Mouse (Mus musculus): ENCODE data around the gene Arhgap27. TPM values are rescaled to one million over a fixed set of nuclear protein-coding genes. Genes with fewer than 3 reads are reported as not detected.
"Not testable (repeated sequence)": the region's sequence is repeated elsewhere in the genome, so short reads cannot be mapped to it uniquely, and the experiment has no call there.

Arhgap27 gene
- total RNA-seq, 2 experiments from 2014 or later, result 11.9 to 15.1 TPM

DNA sequence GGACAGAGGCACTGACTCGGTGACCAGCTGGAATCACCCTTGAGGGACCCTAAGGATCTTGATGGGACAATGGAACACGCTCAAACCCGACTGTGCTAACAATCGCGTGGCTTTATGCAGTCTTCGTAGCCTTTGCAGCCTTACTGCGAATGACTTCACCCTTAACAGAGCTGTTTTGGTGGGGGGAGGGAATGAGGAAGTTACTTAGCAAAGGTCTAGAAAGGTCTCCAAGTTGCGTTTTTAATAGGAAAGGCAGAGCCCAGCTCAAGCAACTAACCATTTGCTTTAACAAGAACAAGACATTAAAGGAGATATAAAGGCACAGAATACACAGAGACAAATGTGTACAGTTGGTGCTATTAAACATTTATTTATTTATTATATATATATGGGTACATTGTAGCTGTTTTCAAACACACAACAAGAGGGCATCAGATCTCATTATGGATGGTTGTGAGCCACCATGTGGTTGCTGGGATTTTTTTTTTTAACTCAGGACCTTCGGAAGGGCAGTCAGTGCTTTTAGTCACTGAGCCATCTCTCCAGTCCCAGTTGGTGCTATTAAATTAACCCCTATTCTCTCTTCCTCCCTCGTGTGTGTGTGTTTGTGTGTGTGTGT, 53.4 kb downstream of the Arhgap27 start:
- DNase-seq (ENCODE audit: low spot score in 2 of 2), result no peak

DNA sequence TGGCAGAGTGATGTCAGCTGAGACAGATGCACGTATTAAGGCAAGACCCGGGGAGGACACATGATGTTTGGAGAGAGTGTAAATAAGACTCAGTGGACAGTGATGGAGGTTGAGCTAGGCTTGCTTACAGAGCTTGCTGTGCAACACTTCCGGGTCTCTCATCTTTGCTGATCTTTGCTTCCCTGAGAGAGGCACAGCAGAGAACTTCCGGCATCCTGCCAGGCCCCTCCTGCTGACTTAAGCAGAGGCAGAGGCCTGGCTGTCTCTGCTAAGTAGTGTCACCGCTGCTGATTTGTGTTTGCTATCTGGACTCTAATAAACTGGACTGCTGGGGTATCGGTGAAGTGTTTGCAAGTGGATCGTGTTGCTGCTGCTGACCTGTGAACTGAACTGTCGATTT, 55.6 kb downstream of the Arhgap27 start:
- no peak for DNase-seq (ENCODE audit: low spot score in 2 of 2)

DNA sequence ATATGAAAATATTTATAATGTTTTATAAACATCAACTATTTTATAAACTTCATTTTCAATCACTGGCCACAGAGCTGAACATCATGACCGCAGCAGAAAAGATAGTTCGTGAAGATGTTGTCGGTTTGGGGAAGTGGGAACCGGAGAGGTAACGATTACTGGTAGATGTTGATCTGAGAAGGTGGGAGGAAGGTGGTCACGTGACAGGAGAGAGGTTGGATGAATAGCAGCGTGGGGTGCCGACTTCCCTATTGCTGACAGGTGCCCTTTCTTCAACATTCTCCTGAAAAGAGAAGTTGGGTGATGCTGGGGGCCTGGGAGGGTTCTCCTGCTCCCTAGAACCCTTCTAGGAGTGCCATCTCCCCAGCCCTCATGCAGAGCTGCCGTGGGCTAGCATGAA, 59.0 kb downstream of the Arhgap27 start:
- no peak for DNase-seq (ENCODE audit: low spot score in 2 of 2)

DNA sequence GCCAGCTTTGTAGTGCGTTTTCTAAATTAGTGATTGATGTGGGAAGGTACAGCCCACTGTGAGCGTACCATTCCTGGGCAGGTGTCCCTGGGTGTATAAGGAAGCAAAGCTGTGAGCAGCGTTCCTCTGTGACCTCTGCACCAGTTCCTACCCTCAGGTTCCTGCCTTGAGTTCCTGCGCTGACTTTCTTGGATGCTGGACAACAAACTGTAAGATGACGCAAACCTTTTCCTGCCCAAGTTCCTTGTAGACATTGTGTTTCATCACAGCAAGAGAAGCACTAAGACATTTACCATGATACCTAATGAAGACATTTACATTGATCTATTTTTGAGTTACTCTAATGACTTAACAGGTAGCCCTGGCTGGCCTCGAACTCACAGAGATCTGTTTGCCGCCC, 68.7 kb downstream of the Arhgap27 start:
- no peak for DNase-seq (ENCODE audit: low spot score in 2 of 2)

DNA sequence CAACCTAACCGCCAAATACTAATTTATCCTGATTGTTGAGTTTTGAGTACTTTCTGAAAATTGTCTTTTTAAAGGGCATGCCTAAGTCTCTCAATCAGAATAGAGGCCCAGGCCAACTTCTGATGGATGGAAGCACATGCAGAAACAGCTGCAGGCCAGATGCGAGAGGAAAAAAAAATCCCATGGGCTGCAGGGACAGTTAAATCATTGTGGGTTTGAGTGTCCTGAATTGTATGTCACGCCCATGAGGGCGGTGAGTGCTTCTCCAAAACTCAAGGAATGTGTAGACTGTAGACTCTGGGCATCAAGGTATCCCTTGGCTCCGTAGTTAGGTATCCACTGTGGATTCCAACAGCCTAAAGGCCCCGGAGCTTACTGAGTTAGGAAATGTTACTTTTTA, 69.4 kb downstream of the Arhgap27 start:
- DNase-seq (ENCODE audit: low spot score in 2 of 2), result no peak

DNA sequence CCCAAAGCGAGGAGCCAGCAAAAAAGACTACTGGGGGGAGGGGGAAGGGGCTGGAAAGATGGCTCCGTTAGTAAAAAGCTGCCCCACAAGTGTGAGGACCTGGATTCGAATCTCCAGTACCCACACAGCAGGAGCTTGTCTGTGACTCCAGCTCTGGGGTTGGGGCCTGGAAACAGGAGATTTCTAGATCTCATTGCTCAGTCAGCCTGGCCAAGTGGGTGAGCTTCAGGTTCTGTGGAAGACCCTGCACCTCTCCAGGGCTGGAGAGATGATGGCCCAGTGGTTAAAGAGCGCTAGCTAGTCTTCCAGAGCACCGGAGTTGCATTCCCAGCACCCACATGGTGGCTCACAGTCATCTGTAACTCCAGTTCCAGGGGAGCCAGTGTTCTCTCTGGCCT, 70.6 kb downstream of the Arhgap27 start:
- DNase-seq (ENCODE audit: low spot score in 2 of 2), result no peak

DNA sequence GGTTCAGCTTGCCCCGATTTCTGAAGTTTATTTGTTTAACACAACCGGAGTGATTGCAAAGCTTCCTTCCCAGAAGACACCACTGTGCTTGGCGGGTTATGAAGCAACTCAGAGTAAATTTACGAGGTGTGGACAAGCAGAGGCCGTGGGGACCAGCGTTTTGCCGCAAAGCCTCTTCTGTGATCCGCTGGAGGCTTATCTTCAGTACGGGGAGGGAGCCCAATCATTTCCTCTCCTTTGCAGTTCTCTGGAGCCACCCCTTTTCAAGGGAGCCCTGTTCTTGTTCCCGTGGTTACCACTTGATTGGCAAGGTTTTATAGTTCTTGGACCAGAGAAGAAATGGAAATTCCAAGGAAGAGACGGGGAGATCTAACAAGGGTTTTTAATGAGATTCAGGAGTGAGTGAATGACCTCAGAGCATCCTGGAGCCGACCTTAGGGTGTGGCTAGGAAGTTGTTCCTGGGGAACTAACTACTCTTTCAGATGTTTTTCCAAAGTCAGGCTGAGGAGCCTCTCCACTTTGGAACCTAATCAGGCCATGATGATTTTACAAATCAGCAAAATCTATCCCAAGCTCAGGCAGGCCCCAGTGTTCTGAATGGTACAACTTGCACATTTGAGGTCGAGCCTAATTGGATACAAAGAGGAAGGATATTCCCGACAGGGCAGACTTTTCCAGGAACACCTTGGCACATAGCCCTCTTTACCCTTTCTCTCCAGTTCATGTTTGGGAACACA, 71.2 kb downstream of the Arhgap27 start:
- no peak for DNase-seq (ENCODE audit: low spot score in 2 of 2)

DNA sequence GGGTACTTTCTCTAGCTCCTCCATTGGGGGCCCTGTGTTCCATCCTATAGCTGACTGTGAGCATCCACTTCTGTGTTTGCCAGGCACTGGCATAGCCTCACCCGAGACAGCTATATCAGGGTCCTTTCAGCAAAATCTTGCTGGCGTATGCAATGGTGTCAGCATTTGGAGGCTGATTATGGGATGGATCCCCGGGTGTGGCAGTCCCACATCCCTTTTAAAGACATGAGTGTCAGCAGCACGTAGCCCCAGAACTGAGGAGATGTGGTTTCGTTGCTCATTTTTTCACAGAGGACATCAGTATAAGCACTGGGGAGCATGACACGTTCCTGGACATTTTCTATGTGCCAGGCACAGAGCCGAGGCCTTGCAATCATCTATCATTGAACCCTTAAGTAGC, 72.7 kb downstream of the Arhgap27 start:
- DNase-seq (ENCODE audit: low spot score in 2 of 2), result not testable (repeated sequence)

DNA sequence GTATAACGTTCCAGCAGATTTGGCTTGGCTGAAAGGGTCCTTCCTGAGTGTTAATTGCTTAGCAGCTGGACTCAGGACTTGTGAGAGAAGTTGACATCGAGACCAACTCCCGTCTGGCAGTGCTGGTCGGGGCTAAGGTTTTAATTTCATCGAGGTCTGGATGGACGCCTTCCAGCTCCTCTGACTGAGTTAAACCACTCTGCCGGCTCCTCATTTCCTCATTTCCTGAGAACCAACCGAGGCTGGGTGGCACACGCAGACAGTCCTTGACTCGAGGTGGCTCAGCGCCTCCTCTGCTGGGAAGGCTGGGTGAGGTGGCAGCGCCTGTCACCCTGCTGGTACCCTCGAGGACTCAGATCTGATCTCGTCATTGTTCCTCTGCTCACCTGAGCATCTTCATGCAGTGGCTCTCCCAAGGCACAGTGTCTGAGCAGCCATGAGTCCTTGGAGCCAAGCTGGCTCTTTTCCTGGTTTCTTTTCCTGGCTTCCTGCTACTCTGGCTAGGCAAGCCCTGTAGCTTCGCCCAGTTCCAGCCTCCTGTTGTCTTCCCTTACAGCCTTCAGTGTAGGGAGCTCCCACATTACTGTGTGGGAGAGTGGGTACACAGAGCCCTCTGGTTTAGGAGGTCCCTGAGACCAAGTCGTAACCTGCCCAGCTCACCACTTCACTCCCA, 75.1 kb downstream of the Arhgap27 start:
- DNase-seq (ENCODE audit: low spot score in 2 of 2), result no peak

DNA sequence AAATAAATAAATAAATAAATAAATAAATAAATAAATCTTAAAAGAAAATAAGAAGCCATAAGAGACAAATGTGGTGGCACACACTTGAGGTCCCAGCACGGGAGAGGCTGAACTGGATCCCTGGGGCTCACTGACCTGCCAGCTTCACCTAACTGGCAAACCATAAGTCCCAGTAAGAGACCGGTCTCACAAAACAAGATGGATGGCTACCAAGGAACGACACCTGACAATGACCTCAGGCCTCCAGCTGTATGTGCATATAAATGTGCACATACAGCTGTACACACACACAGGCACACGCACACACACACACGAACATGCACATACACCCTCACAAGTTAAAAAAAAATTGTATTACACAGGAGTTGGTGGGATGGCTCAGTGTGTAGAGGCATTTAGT, 76.6 kb downstream of the Arhgap27 start:
- DNase-seq (ENCODE audit: low spot score in 2 of 2), result no peak

DNA sequence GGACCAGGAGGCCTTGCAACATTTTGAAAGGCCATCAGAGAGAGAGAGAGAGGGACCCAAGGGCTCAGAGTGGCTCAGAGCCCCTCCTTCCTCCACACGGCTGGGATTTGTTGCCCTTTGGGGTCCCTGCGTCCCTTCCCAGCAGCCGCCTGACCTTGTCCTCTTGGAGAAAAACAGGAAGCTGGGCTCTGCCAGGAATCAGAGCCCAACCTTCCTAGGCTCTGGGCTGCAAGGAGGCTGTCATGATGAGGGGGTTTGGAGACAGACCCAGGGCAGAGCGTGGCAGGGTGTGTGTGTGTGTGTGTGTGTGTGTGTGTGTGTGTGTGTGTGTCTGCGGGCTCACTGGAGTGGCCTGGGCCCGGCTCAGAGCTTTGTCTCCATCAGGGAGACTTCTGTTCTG, 77.5 kb downstream of the Arhgap27 start:
- DNase-seq (ENCODE audit: low spot score in 2 of 2), result no peak

DNA sequence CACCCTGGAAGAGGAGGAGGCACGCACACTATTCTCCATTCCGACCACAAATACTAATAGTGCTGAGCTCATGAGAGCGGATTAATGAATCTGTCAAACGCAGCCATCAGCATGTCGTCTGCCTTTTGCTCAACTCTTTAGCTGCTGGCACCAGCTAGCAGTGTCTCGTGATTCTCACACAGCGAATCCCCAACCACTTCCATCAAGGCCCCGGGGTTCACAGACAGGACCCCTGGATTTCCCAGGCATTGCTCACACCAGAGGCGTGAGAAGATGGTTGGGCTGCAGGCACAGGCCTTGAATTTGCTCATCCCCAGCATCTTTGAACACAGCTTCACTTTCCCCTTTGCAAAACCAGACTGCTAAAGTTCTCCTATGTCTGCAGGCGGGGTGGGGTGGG, 78.2 kb downstream of the Arhgap27 start:
- no peak for DNase-seq (ENCODE audit: low spot score in 2 of 2)

DNA sequence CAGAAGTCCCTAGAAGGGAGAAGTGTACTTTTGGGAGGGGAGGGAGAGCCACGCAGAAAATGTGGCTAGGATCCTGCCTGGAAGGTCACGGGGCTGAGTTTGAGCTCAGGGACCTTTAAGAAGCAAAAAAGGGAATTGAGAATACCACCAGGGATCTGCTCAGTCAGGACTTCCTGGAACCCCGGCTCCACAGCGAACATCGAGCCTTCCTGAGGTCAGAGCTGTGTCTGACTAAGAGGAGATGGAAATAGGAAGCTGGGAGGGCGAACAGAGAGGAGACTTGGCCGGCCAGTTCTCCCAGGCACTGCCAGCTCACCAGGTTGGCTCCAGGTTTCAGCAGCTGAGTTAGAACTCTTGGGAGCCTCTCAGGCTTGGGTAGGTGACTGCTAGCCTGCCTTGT, 81.7 kb downstream of the Arhgap27 start:
- no peak for DNase-seq (ENCODE audit: low spot score in 2 of 2)

Other genes starting within 250 kb of the Arhgap27 start
- 10 to 100 TPM; 42.6 to 52.8 TPM for gene Hexim1, start 247.5 kb downstream of the Arhgap27 start, total RNA-seq (2021)
- 10 to 100 TPM; 16.1 to 16.2 TPM for gene Hexim2, start 231.3 kb downstream of the Arhgap27 start, total RNA-seq (2021)
- 100 to 1,000 TPM; 169 to 206 TPM for gene Fmnl1, start 192.6 kb downstream of the Arhgap27 start, total RNA-seq (2021)
- gene 1700023F06Rik, start 155.1 kb downstream of the Arhgap27 start, total RNA-seq (2021), result 1 to 10 TPM; 1.8 to 2.0 TPM
- gene Spata32, start 145.3 kb downstream of the Arhgap27 start, total RNA-seq (2021), result 1 to 10 TPM; 1.5 to 1.8 TPM
- 1 to 10 TPM; 5.7 to 5.9 TPM for gene Map3k14, start 96.2 kb downstream of the Arhgap27 start, total RNA-seq (2021)
- 10 to 100 TPM; 18.2 to 18.8 TPM for gene Plekhm1, start 49.0 kb upstream of the Arhgap27 start, total RNA-seq (2021)
- gene Lrrc37a, start 140.9 kb upstream of the Arhgap27 start, total RNA-seq (2021), result not detected